Mouse (Mus musculus): ENCODE measurements around the gene Cpt1b. TPM values are rescaled to one million over a fixed set of nuclear protein-coding genes. Genes with fewer than 3 reads are reported as not detected.

The Cpt1b gene
- total RNA-seq, 2 experiments from 2014 or later = 573 to 577 TPM

DNA sequence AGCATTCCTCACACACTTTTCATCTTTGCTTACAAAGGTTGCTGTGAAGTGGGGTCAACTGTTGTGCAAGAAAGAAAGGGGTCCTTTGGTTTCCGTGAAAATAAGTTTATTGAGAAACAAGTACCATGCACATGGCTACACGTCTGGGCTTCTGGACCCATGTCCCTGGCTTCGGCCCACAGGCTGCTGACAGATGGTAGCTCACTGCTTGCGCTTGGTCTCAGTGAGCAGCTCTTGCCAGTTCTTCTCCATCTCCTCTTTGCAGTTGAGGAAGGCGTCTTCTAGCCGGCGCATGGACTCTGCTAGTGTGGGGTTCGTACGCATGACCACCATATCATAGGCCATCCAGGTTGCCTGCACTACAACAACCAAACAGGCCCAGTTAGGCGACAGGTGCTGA is 35.6 kb downstream of the Cpt1b start:
- no peak for DNase-seq
- intact Hi-C loops (cut with DNase I) = no loop called here

GRCm38 (mm10) chr15:89387127-89387526 is 38.5 kb downstream of the Cpt1b start:
- intact Hi-C loops (cut with DNase I) = no loop called here

DNA sequence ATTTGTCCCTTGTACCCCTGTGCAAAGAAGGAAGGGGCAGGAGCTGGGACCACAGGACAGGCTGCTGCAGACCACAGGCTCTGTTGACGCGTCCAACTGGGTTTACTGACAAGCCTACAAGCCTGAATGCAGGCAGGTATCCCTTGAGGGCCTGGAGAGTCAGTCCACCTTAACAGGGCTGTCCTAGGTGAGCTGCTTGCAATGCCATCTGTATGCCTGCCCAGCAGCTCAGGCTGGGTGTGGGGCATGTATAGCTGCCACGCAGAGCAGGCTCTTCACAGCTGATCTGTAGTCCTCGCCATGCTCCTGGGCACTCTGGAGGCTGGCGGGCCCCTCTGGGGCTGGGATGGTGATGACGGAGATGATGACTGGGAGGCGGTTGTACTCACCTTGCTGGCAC is 41.0 kb downstream of the Cpt1b start, which contains the start of gene Klhdc7b:
Gene Klhdc7b (plus strand): TSS at position 301 of the 400 bp plus-strand sequence.
- intact Hi-C loops (cut with DNase I) = no loop called here
- DNase-seq = no peak

More at GRCm38 (mm10) chr15:89387127-89387526, 38.5 kb downstream of the Cpt1b start:
- DNase-seq = no peak

GRCm38 (mm10) chr15:89379429-89379828 is 46.2 kb downstream of the Cpt1b start:
- DNase-seq = peak; percentile 31 to 32
- intact Hi-C loops (cut with DNase I) = loop anchor here (5.0 kb wide), 1 partner anchor 88 kb away; no protein-coding TSS in a partner anchor

- intact Hi-C loops (cut with DNase I) = loop anchor here (5.0 kb wide), 1 partner anchor 88 kb away; no protein-coding TSS in a partner anchor
- peak; percentile 57 to 63 for DNase-seq
These were observed 46.7 kb downstream of the Cpt1b start, which contains the start of gene Odf3b for GRCm38 (mm10) chr15:89378831-89379401. Gene Odf3b, minus strand, starts transcription at chr15:89379282.

DNA sequence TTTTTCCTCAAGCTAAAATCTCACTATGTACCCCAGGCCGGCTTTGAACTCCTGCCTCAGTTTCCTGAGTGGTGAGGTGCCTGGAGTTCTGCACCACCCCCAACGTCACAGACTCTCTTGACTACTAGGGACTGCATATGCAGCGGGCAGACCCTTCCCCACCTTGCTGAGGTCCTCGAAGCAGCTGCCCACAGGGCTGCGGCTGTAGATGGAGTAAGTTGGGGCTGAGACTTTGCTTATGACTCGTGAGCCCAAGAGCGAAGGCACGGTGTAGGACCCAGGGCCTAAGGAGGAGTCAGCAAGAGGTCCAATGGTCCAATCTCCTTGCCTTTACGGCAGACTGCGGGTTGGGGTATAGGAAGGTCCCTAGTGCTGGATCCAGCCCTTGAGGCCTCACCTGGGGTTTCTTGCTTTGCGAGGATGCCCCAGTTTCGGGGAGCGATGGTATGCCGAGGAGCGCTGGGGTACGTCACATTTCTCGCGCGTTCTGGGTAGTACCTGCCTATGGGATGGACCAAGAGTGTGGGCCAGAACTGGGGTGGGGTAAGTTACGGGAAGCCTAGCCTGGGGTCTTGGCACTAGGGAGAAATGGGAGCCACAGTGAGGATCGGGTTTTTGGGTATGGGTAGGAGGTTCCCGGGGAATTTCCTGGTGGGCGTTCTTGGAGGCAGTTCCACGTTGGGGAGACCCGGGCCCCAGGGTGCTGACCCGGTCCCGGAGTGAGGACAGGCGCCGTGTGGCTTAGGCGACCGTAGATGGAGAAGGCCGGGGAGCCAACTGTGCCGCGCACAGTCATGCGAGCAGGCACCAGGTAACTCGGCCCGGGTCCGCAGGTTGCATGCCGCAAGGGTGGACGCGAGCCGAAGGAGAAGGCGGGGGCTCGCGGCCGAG is 47.5 kb downstream of the Cpt1b start:
- no peak for DNase-seq
- intact Hi-C loops (cut with DNase I) = loop anchor here (5.0 kb wide), 1 partner anchor 89 kb away; no protein-coding TSS in a partner anchor

DNA sequence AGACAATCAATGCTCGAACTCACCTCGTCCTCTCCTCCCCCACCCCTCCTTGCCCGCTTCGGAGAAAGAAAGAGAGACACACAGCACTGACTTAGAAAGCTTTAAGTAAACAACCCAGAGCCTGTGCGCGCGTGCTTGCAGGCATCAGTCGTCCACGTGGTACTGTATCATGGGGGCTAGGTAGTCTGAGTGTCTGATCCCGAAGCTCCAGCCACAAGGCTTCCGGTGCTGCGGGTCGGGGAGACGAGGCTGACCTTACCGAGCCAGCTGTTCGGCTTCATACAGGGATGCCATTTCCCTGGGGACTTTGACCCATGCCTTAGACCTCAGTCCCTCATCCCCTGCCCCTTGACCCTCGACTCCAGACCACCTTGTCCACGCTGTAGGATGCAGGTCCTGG is 48.3 kb downstream of the Cpt1b start:
- intact Hi-C loops (cut with DNase I) = loop anchor here (5.0 kb wide), 1 partner anchor 90 kb away; no protein-coding TSS in a partner anchor
- DNase-seq = no peak

- intact Hi-C loops (cut with DNase I) = loop anchor here (5.0 kb wide), 1 partner anchor 90 kb away; no protein-coding TSS in a partner anchor
- no peak for DNase-seq
These were observed 48.7 kb downstream of the Cpt1b start, which contains the start of gene Tymp for GRCm38 (mm10) chr15:89376957-89377356. Gene Tymp, minus strand, starts transcription at chr15:89377039.

DNA sequence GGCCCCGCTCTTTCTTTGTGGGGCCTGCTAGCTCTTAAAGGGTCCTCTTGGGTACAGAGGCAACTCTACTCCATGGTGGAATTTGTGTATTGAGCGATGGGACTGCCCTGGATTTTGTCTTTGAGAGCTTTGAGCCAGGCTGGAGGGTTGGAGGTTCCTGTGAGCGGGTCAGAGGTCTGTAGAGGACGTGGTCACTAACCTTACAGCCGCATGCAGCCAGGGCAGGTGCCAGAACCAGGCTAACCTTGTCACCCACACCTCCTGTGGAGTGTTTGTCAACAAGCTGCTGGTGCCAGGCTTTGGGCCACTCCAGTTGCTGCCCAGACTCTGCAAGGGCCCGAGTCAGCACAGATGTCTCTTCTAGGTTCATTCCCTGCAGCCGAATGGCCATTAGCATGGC is 49.6 kb downstream of the Cpt1b start:
- DNase-seq = no peak
- intact Hi-C loops (cut with DNase I) = loop anchor here (5.0 kb wide), 1 partner anchor 91 kb away; no protein-coding TSS in a partner anchor

- DNase-seq = no peak
- intact Hi-C loops (cut with DNase I) = loop anchor here (1.0 to 5.0 kb wide), 3 partner anchors 20 to 92 kb away; partner anchors contain the start of genes C730034F03Rik, Chkb, Gm44502 and Lmf2
These were observed 50.7 kb downstream of the Cpt1b start for GRCm38 (mm10) chr15:89374801-89375534.

DNA sequence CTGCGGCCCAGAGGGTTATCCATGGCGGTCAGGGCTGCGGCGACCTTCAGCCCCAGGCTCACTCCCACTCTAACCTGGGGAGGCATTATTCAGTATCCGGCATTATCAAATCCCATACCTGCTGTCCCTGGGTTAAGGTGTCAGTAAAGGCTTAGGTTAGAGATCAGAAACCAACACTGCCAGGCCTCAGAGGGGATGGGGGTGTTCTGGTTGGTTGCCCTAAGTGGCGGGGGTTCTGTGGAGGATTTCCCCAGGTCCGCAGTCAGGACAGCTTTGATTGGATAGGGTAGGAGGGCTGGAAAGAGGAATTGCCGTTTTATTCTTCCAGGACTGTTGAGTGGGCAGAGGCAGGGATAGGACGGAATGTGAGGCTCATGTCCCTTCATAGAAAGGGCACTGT is 51.3 kb downstream of the Cpt1b start:
- intact Hi-C loops (cut with DNase I) = loop anchor here (1.0 to 2.0 kb wide), 2 partner anchors 19 to 54 kb away; partner anchors contain the start of genes C730034F03Rik, Chkb, Gm44502 and Lmf2
- DNase-seq = no peak

GRCm38 (mm10) chr15:89373762-89374248 is 51.9 kb downstream of the Cpt1b start, which contains the start of gene Sco2:
Gene Sco2, minus strand, starts transcription at chr15:89373846.
- intact Hi-C loops (cut with DNase I) = loop anchor here (1.0 to 2.0 kb wide), 2 partner anchors 19 to 55 kb away; partner anchors contain the start of genes C730034F03Rik, Chkb, Gm44502 and Lmf2
- peak; percentile 96 to 97 for DNase-seq

GRCm38 (mm10) chr15:89373027-89373761 is 52.5 kb downstream of the Cpt1b start:
- intact Hi-C loops (cut with DNase I) = no loop called here
- peak; percentile 87 to 88 for DNase-seq

DNA sequence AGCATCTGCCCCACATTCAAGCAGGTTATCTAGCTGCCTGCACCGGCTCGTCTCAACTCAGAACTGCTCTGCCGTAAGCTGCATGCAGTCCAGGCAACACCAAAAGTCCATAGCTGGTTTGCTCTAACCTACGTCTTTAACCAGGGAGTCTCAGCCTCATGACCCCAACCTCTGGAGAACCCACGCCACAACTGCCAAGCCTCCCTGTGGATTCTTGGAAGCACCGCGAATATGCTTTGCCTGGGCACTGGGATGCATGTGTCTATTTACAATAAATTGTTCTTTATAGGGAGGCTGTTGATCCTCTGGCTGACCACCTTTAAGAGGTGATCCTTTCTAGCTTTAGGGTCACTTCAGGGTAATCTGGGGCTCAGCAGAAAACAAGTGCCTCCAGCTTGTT is 53.1 kb downstream of the Cpt1b start:
- intact Hi-C loops (cut with DNase I) = no loop called here
- no peak for DNase-seq

DNA sequence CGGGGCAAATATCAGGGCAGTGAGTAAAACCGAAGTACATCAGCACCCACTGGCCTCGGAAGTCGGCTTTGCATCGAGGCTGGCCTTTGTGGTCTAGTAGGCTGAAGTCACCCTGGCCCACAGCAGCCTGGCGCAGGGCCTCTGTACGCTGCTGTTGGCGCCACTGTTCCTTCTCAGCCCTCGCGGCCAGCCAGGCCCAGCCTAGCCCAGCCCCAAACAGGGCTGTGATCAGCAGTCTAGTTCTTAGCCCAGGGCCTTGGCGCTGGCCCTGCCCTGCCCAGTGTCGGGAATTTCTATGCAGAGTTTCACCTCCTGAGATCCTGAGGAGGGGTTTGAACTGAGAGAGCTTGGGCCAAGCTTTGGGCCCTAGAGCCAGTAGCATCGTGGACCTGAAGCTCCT is 53.6 kb downstream of the Cpt1b start:
- intact Hi-C loops (cut with DNase I) = no loop called here

More for the DNA sequence above, 53.6 kb downstream of the Cpt1b start:
- DNase-seq = no peak

Data from heart, postnatal 36 days (tissue).